Mouse (Mus musculus) midbrain, postnatal 0 days (tissue): ENCODE measurements around the gene Tmem223. TPM values are rescaled to one million over a fixed set of nuclear protein-coding genes. Genes with fewer than 3 reads are reported as not detected.

Experiments used
- ATAC-seq: fragments of 200-750 bp; cut with Nextera tagmentation; 2 replicates; pipeline ENCODE4 v1.8.0; 2017; ENCODE audit warnings: moderate number of reproducible peaks, mild to moderate bottlenecking, moderate TSS enrichment, moderate library complexity; ENCODE audit not compliant: low FRiP score
- DNase-seq: peaks from one replicate; pipeline ENCODE4 v3.0.0-alpha.2; 2015; ENCODE audit warnings: low spot score
- H3K27ac ChIP-seq: fragments of 300-500 bp; sonication (generic); 2 replicates; pipeline ENCODE4 v1.5.1; 2014; ENCODE audit warnings: low read depth, mild to moderate bottlenecking, low read length, mixed read lengths
- H3K27me3 ChIP-seq: fragments of 300-500 bp; sonication (generic); 2 replicates; pipeline ENCODE4 v1.6.1; 2014; ENCODE audit warnings: low read length, control low read depth, mixed read lengths; ENCODE audit not compliant: insufficient read depth
- H3K36me3 ChIP-seq: fragments of 300-500 bp; sonication (generic); 2 replicates; pipeline ENCODE4 v1.6.1; 2014; ENCODE audit warnings: low read length, control low read depth, mixed read lengths; ENCODE audit not compliant: insufficient read depth
- H3K4me1 ChIP-seq: fragments of 300-500 bp; sonication (generic); 2 replicates; pipeline ENCODE4 v1.6.1; 2014; ENCODE audit warnings: mild to moderate bottlenecking, control low read depth, antibody characterized with exemption, low read length, mixed read lengths; ENCODE audit not compliant: insufficient read depth
- H3K4me2 ChIP-seq: fragments of 300-500 bp; sonication (generic); 2 replicates; pipeline ENCODE4 v1.6.1; 2014; ENCODE audit warnings: low read depth, mild to moderate bottlenecking, low read length, mixed read lengths; ENCODE audit not compliant: poor library complexity, severe bottlenecking
- H3K4me3 ChIP-seq: fragments of 300-500 bp; sonication (generic); 2 replicates; pipeline ENCODE4 v1.5.1; 2014; ENCODE audit warnings: low read depth, mild to moderate bottlenecking, low read length, moderate library complexity
- H3K9ac ChIP-seq: fragments of 300-500 bp; sonication (generic); replicated peaks from 2 replicates; pipeline ENCODE4 v1.6.1; 2014; ENCODE audit warnings: mild to moderate bottlenecking, low read length, moderate library complexity, mixed read lengths; ENCODE audit not compliant: poor library complexity, severe bottlenecking
- H3K9me3 ChIP-seq: fragments of 300-500 bp; sonication (generic); 2 replicates; pipeline ENCODE4 v1.6.1; 2016; ENCODE audit warnings: low read length, control low read depth
- CTCF ChIP-seq: IDR thresholded peaks from 2 replicates; pipeline ENCODE4 v1.5.1; 2016; ENCODE audit warnings: antibody characterized with exemption, mild to moderate bottlenecking
- WGBS: fragments of 180-500 bp; shearing (Covaris S2); extraction: QIAGEN DNeasy Blood & Tissue Kit; methylation state at CpG from one replicate; pipeline ENCODE4 v1.1.7; 2014; 5-methylcytosine and 5-hydroxymethylcytosine counted together
- polyA plus RNA-seq: library from polyadenylated mRNA; unstranded; fragments of >200 nt; fragmentation: Nextera tagmentation; extraction: Ambion mirVana; gene quantifications from 2 replicates; pipeline ENCODE4 v1.2.1, GENCODE M21; 2015
- total RNA-seq: library from RNA; depleted of rRNA; stranded (reverse); fragments of >200 nt; gene quantifications from 2 replicates; pipeline ENCODE4 v1.2.3, GENCODE M21; 2014

Tmem223 gene
- total and polyA plus RNA-seq, 2 experiments from 2014 or later, result 202 to 320 TPM

- Histone ChIP-seq H3K27me3 (no peaks in the 10 kb centered on the region), H3K36me3 (peaks cover 32% of the 10 kb centered on the region), H3K4me3 (peak within 1 kb of the TSS; percentile 85), H3K4me2 (peak within 1 kb of the TSS; percentile 97), H3K9me3 (no peaks in the 10 kb centered on the region), H3K27ac (peak within 1 kb of the TSS; percentile 95), H3K9ac (peak within 1 kb of the TSS; percentile 86), H3K4me1 (peaks cover 10% of the 10 kb centered on the region; the same call in 1 of the 2 replicates)
- WGBS, result under 1% methylated on average over 36 of the region's 36 CpGs
- peak; percentile 30 for TF ChIP-seq CTCF
- ATAC-seq, result peak; percentile 97
- peak; percentile 99 for DNase-seq
Observed at GRCm38 (mm10) chr19:8741243-8741869, 29.4 kb upstream of the Tmem223 start, which contains the start of gene Stx5a. TSS of gene Stx5a (plus strand) at chr19:8741413.

DNA sequence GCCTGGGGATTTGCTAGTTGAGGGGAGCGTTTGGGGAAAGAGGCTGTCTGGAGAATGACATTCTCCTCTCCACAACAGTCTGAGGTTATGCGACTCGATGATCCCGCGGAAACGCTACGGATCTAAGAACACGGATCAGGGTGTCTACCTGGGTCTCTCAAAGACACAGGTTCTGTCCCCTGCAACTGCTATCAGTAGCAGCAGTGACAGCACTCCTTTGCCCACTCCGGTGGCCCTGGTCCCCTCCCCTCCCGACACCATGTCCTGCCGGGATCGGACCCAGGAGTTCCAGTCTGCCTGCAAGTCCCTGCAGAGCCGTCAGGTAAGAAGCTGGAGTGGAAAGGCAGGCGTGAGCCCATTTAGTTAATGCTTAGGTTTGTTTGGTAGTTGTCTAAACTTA, 28.6 kb upstream of the Tmem223 start:
- DNase-seq, result no peak
- peak overlapping the region; percentile 97 for H3K4me2 ChIP-seq
- WGBS, result 23% methylated on average over 14 of the region's 14 CpGs
- no peak for TF ChIP-seq CTCF
- no peaks in the 10 kb centered on the region for H3K9me3 ChIP-seq
- no peaks in the 10 kb centered on the region for H3K27me3 ChIP-seq
- peaks cover 10% of the 10 kb centered on the region; the same call in 1 of the 2 replicates for H3K4me1 ChIP-seq
- H3K27ac ChIP-seq, result peak overlapping the region; percentile 95
- no peak for ATAC-seq
- peak overlapping the region; percentile 85 for H3K4me3 ChIP-seq
- peak overlapping the region; percentile 86 for H3K9ac ChIP-seq
- H3K36me3 ChIP-seq, result peaks cover 35% of the 10 kb centered on the region

DNA sequence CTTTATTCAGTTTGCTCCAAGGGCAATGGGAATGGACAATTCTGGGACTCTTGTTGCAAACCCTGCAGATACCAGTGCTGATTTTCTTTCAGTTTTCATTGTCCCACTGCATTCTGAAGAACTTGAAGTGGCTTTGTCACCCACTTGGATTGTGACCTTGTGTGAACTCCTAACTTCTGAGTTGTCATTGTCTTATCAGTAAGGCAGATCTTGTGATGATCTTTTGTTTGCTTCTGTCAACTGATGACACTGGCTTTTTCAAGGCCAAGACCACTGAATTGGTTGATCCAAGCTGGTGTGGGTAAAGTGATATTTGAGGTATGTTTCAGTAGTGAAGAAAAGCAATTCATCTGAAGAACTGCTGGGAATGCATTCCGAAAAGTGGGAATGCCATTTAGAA, 25.4 kb upstream of the Tmem223 start:
- Histone ChIP-seq H3K4me1 (peaks cover 10% of the 10 kb centered on the region; the same call in 1 of the 2 replicates), H3K4me3 (no peak overlapping the region), H3K27me3 (no peaks in the 10 kb centered on the region), H3K36me3 (peaks cover 37% of the 10 kb centered on the region), H3K27ac (no peak overlapping the region), H3K4me2 (no peak overlapping the region), H3K9ac (no peak overlapping the region), H3K9me3 (no peaks in the 10 kb centered on the region)
- no peak for TF ChIP-seq CTCF
- no peak for ATAC-seq
- no peak for DNase-seq
- 98% methylated on average over 1 of the region's 1 CpGs for WGBS

DNA sequence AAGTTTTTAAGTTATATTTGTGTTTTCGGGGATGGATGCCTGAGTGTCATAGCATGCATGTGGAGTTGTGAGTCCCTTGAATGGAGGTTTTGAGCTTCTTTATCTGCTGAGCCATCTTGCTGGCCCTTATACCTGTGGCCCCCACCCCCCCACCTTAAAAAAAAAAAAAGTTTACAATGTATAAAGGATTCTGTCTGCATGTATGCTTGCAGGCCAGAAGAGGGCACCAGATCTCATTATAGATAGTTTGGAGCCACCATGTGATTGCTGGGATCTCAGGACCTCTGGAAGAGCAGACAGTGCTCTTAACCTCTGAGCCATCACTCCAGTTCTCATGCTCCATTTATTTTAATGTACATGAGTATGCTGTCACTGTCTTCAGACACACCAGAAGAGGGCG, 23.4 kb upstream of the Tmem223 start:
- Histone ChIP-seq H3K27ac (no peak overlapping the region), H3K4me1 (peaks cover 6% of the 10 kb centered on the region; the same call in 1 of the 2 replicates), H3K4me3 (no peak overlapping the region), H3K9me3 (no peaks in the 10 kb centered on the region), H3K36me3 (peaks cover 45% of the 10 kb centered on the region), H3K4me2 (no peak overlapping the region), H3K9ac (no peak overlapping the region), H3K27me3 (no peaks in the 10 kb centered on the region)
- TF ChIP-seq CTCF, result peak; percentile 56
- DNase-seq (no peak), ATAC-seq (no peak)
- 72% methylated on average over 2 of the region's 2 CpGs for WGBS

- Histone ChIP-seq H3K9me3 (no peaks in the 10 kb centered on the region), H3K27me3 (no peaks in the 10 kb centered on the region), H3K36me3 (peaks cover 11% of the 10 kb centered on the region), H3K4me2 (no peak overlapping the region), H3K4me1 (peaks cover 16% of the 10 kb centered on the region; the same call in 1 of the 2 replicates), H3K9ac (no peak overlapping the region), H3K27ac (no peak overlapping the region), H3K4me3 (peak overlapping the region; percentile 99; the same call in 1 of the 2 replicates)
- WGBS, result 71% methylated on average over 3 of the region's 3 CpGs
- no peak for TF ChIP-seq CTCF
- no peak for DNase-seq
- ATAC-seq, result no peak
Observed at GRCm38 (mm10) chr19:8755652-8756051, 15.1 kb upstream of the Tmem223 start.

- Histone ChIP-seq H3K27ac (peak within 1 kb of the TSS; percentile 90), H3K4me1 (peaks cover 16% of the 10 kb centered on the region; the same call in 1 of the 2 replicates), H3K4me3 (peak within 1 kb of the TSS; percentile 99), H3K9me3 (no peaks in the 10 kb centered on the region), H3K4me2 (peak within 1 kb of the TSS; percentile 68), H3K27me3 (no peaks in the 10 kb centered on the region), H3K36me3 (0 out of 2 replicates have a peak, but pooled peaks cover 6% of the 10 kb centered on the region), H3K9ac (peak within 1 kb of the TSS; percentile 95)
- under 1% methylated on average over 74 of the region's 75 CpGs for WGBS
- TF ChIP-seq CTCF, result peak; percentile 10; the same call in 1 of the 2 replicates
- peak; percentile 95 for DNase-seq
- ATAC-seq, result peak; percentile 94
Observed at GRCm38 (mm10) chr19:8756635-8757387, 14.0 kb upstream of the Tmem223 start, which contains the start of gene Nxf1. TSS of gene Nxf1 (plus strand) at chr19:8757073.
